Mouse (Mus musculus) erythroblast, embryonic 14.5 days (primary cell): ENCODE measurements around the gene Thada.

Experiments used
- GATA1 ChIP-seq: IDR thresholded peaks from 2 replicates; pipeline ENCODE4 v1.6.1; 2012; ENCODE audit warnings: low read length, inconsistent platforms, mixed read lengths
- TAL1 ChIP-seq: IDR thresholded peaks from 3 replicates; pipeline ENCODE4 v1.6.1; 2012; ENCODE audit warnings: low read length, inconsistent platforms, mixed read lengths

DNA sequence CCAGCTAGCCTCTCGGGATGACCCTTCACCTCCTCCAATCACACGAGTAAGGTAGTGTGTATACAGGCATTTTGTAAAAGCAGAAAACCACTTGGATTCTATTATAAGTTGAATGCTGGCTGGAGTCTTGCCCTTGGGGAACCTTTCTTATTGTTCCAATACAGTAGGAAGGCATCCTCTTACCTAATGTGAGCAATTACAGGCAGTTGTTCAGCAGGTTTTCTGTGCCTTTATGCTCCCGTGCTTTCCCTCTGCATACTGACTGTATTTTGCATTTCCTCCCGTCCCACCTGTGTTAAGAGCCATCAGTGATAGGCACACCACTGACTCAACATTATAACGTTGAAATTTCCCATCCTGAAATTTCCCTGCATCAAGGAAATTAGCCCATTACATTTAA lies 261.0 kb downstream of the Thada start:
- TF ChIP-seq TAL1 (no peak), GATA1 (no peak)
